Mouse (Mus musculus): ENCODE results near the gene Kars.

DNA sequence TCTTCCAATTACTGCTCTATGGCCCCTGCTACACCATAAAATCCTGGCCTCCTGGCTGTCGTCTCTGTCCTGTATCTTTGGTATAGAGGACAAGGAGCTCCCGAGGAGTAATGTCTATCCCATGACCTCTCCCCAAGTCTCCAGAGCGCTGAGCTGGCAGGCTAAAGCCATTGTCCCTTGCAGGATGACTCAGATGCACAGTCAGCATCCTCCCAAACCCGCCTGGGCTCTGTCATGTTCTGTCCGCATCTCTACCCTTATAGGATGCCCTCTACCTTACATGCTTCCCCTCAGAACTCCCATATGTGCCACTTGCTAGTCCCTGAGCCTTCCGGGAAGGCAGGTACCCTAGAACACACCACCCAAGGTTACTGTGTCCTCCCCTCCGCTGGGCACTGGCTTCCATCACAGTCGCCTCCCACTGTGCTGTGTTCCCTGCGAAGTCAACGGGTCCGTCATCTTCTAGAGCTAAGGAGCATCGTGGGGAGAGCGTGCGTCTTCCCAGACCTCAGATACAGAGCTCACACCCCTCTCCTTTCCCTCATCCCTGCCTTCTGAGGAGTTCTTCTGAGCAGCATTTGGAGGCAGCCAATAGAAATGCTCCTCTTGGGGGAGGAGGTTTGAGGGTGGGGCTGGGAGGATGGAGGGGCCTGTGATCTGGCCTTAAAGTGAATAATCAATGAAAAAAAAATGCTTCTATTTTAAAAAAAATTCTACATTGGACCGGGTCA is 50.4 kb downstream of the Kars start:
- TF ChIP-seq CTCF (IDR thresholded peaks at IDR 0.05; ENCODE audit: control insufficient read depth, insufficient read depth, insufficient read length) (no peak), MYOD1 (IDR thresholded peaks at IDR 0.05; ENCODE audit: control insufficient read depth, insufficient read length, low read depth) (no peak), MAX (IDR thresholded peaks at IDR 0.05) (no peak), USF1 (IDR thresholded peaks at IDR 0.05; ENCODE audit: low read depth) (no peak), CEBPB (IDR thresholded peaks at IDR 0.05; ENCODE audit: low read depth) (no peak), MYOG (IDR thresholded peaks at IDR 0.05; ENCODE audit: control insufficient read depth, extremely low read depth, insufficient read length) (no peak), FOSL1 (IDR thresholded peaks at IDR 0.05; ENCODE audit: insufficient read depth, low read length, poor library complexity, severe bottlenecking) (no peak)
